Mouse (Mus musculus): ENCODE results near the gene Ptpro. TPM values are rescaled to one million over a fixed set of nuclear protein-coding genes. Genes with fewer than 3 reads are reported as not detected.
"Not testable (repeated sequence)": the region's sequence is repeated elsewhere in the genome, so short reads cannot be mapped to it uniquely, and the experiment has no call there.

Ptpro gene
- polyA plus RNA-seq, 1 experiment from 2014 or later = 2.5 TPM

DNA sequence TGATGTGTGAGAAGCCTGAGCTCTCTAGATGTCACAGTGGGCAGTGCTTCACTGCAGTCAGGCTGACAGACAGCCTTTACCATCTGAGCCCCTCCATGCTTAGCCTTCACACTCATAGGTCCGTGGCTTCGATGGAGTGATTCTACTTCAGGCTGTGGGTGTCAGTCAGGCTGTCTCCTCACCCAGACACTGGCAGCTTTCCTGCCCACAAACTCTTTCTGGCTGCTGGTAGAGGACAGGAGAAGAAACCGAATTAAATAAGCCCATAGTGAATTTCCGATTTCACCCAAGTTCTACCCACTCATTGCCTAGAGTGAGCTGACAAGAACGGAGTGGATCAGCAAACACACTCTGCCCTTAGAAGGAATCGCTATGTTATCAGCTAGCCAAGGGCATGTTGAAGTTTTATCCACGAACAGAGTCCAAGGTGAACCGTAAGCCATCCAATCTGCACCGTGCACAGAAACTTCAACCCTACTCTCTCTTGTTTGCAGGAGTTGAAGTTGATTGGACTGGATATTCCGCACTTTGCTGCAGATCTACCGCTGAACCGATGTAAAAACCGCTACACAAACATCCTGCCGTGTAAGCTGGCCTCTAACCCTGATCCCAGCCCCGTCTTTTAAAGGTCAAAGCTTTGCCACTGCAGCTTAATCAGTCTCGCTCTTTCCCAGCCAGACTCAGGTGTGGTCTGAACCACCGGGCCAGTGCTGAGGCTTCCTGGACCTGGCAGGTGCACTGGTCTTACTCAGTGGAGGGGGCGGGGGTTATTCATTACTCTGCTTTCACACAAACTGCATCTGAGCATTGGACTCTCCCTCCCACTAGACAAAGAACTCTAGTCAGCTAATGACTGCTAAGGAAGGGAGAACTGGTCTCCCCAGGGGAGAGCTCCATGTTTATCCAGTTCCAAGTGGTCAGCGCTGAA, 188.7 kb downstream of the Ptpro start:
- ATAC-seq = peak; percentile 75
- H3K9me3 ChIP-seq = no peaks in the 10 kb centered on the region
- H3K4me1 ChIP-seq (replicated peaks) = no peaks in the 10 kb centered on the region
- no peak overlapping the region for H3K27ac ChIP-seq
- H3K4me2 ChIP-seq (replicated peaks) = 0 out of 2 replicates have a peak overlapping the region, but pooled peaks have one; percentile 22
- no peak overlapping the region for H3K9ac ChIP-seq
- WGBS = 61% methylated on average over 19 of the region's 19 CpGs
- H3K27me3 ChIP-seq (replicated peaks) = no peaks in the 10 kb centered on the region
- H3K36me3 ChIP-seq = no peaks in the 10 kb centered on the region
- H3K4me3 ChIP-seq (replicated peaks) = no peak overlapping the region

DNA sequence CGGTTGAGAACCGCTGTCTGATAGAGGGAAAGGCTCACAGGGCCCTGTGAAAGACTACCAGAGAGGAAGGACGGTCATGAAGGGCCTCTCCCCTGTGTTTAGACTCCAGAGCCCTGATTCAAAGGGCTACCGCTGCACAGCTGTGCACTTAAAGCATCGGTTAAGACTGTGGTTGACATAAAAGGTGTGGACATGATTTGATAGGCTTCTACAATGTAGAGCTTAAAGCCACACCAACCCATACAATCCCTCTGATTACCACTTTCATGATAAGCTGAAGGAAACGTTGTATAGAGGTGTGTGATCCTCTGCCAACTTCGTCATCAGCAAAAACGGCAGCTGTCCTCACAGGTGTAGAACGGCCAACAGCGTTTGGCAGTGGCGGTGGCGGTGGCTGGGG, 191.0 kb downstream of the Ptpro start:
- no peak for ATAC-seq
- H3K9ac ChIP-seq = no peak overlapping the region
- no peak overlapping the region for H3K4me2 ChIP-seq (replicated peaks)
- no peaks in the 10 kb centered on the region for H3K27me3 ChIP-seq (replicated peaks)
- 87% methylated on average over 12 of the region's 12 CpGs for WGBS
- H3K36me3 ChIP-seq = no peaks in the 10 kb centered on the region
- H3K9me3 ChIP-seq = no peaks in the 10 kb centered on the region
- H3K4me1 ChIP-seq (replicated peaks) = no peaks in the 10 kb centered on the region
- no peak overlapping the region for H3K4me3 ChIP-seq (replicated peaks)
- H3K27ac ChIP-seq = no peak overlapping the region

DNA sequence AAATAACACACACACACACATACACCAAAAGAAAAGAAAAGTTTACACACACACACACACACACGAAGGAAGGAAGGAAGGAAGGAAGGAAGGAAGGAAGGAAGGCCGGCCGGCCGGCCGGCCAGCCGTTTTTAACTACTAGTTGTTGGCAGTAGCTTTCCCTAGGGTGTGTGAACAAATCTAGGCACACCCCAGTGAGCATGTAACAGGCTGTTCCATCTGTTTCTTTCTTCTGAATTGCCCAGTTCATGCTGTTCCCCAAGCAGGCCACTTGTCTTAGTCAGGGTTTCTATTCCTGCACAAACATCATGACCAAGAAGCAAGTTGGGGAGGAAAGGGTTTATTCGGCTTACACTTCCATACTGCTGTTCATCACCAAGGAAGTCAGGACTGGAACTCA, 194.0 kb downstream of the Ptpro start:
- not testable (repeated sequence) for H3K4me3 ChIP-seq (replicated peaks); H3K4me2 ChIP-seq (replicated peaks); H3K4me1 ChIP-seq (replicated peaks); ATAC-seq; H3K9me3 ChIP-seq; H3K27me3 ChIP-seq (replicated peaks); H3K27ac ChIP-seq; H3K9ac ChIP-seq; H3K36me3 ChIP-seq
- WGBS = 67% methylated on average over 7 of the region's 7 CpGs

DNA sequence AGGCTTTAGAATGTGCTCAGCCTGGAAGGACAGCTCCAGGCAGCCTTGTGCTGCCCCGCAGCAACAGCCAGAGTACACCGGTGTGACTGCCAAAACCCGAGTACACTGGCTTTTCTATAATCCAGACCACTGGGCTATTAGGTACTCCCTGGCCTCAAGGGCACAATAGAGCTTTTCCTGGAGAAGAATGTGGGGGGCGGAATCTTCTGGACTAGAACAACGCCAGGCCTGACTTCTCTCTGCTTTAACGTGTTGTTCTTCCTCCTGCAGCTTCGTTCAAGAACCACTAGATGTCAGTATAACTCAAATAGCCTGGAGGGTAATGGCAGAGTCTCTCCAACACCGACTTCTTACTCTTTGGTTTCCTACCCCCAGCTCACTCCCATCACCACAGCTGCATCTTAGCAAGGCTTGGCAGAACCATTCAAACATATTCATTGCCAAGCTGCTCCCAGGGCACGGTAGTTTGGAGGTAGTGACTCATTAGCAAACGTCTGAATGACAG, 203.5 kb downstream of the Ptpro start:
- Histone ChIP-seq H3K27ac (no peak overlapping the region), H3K4me1 (replicated peaks) (0 out of 2 replicates have a peak, but pooled peaks cover 4% of the 10 kb centered on the region), H3K9ac (no peak overlapping the region), H3K9me3 (no peaks in the 10 kb centered on the region), H3K36me3 (no peaks in the 10 kb centered on the region), H3K4me2 (replicated peaks) (peak overlapping the region; percentile 33; the same call in 1 of the 2 replicates), H3K4me3 (replicated peaks) (no peak overlapping the region), H3K27me3 (replicated peaks) (no peaks in the 10 kb centered on the region)
- peak; percentile 89 for ATAC-seq
- WGBS = 14% methylated on average over 10 of the region's 10 CpGs

DNA sequence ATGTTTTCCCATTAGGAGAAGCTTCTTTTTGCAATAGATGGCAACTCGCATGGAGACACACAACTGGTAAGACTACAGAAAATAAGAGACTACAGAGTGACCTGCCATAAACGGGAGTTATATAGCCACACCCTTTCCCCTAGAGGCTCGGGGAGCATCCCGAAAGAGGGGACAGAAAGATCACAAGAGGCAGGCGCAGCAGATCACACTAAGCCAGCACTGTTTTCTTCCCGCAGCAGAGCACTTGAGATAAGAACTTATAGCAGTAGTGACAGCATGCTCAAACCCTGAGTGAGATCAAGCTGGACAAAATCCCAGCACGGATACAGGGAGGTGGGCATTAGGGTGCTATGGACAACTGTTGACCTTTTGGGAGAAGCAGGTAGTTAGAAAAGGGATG, 203.9 kb downstream of the Ptpro start:
- Histone ChIP-seq H3K4me3 (replicated peaks) (no peak overlapping the region), H3K27ac (no peak overlapping the region), H3K4me2 (replicated peaks) (peak overlapping the region; percentile 33; the same call in 1 of the 2 replicates), H3K36me3 (no peaks in the 10 kb centered on the region), H3K4me1 (replicated peaks) (0 out of 2 replicates have a peak, but pooled peaks cover 4% of the 10 kb centered on the region), H3K9me3 (no peaks in the 10 kb centered on the region), H3K27me3 (replicated peaks) (no peaks in the 10 kb centered on the region), H3K9ac (no peak overlapping the region)
- ATAC-seq = no peak; the same call in 1 of the 2 replicates
- WGBS = 47% methylated on average over 7 of the region's 7 CpGs

DNA sequence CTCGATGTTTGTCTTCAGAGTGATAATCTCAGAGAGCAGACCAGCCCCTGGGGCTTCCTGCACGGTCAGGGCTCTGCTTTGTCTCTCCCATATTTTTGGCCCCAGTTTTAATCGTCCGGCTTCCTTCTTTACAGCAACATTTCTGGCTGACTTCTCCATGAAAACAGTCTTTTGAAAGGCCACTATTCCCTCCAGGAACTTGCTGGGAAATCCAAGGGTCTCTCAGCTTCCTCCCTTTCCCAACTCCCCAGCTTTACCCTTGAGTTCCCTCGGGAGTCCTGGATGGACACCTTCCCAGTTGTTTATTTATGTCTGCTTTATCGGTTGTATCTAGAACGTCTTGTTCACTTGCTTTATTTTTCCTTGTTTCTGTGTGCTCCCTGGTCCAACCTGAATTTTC, 205.1 kb downstream of the Ptpro start:
- 23% methylated on average over 7 of the region's 7 CpGs for WGBS
- no peak overlapping the region for H3K27ac ChIP-seq
- no peak overlapping the region for H3K4me3 ChIP-seq (replicated peaks)
- H3K9ac ChIP-seq = no peak overlapping the region
- no peaks in the 10 kb centered on the region for H3K27me3 ChIP-seq (replicated peaks)
- H3K4me2 ChIP-seq (replicated peaks) = no peak overlapping the region
- 0 out of 2 replicates have a peak, but pooled peaks cover 4% of the 10 kb centered on the region for H3K4me1 ChIP-seq (replicated peaks)
- no peaks in the 10 kb centered on the region for H3K36me3 ChIP-seq
- no peak for ATAC-seq
- no peaks in the 10 kb centered on the region for H3K9me3 ChIP-seq

DNA sequence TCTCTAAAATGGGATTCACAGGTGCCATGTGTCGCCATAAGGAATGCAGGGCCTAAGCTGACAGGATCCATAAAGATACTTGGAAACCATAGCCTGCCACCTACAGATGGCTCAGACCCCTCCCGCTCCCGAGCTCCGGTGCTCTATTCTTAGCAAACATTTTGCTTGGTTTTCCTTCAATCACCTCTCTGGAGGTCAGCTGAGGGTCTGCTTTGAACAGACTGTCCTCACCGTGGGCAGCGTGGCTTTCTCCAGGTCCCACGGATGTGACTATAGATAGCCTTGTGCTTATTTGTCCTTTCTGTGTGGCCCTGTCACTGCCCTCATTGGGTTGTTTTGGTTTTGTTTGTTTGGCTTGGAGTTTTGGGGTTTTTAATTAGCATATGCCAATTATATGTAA, 206.0 kb downstream of the Ptpro start:
- H3K27ac ChIP-seq = no peak overlapping the region
- no peak overlapping the region for H3K9ac ChIP-seq
- no peaks in the 10 kb centered on the region for H3K27me3 ChIP-seq (replicated peaks)
- WGBS = 72% methylated on average over 7 of the region's 7 CpGs
- no peak overlapping the region for H3K4me3 ChIP-seq (replicated peaks)
- no peaks in the 10 kb centered on the region for H3K9me3 ChIP-seq
- ATAC-seq = no peak
- H3K4me2 ChIP-seq (replicated peaks) = no peak overlapping the region
- H3K36me3 ChIP-seq = no peaks in the 10 kb centered on the region
- H3K4me1 ChIP-seq (replicated peaks) = 0 out of 2 replicates have a peak, but pooled peaks cover 4% of the 10 kb centered on the region

DNA sequence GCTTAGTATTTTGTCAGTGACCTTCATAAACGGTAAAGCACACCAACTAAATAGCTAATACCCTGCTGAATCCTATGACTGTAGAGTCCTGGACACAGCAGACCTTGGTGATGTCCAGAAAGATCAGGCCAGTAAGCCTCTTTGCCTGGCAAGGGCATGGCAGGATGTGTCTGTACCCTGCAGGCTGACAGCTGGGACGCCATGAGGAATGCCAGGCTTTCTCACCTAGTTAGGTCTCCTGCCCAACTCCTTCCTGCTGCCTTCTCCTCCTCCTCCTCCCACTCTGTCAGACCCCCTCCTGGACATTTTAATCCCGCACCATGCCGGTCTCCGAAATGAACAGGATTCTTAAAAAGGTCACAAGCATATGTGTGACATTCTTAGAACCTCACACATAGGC, 211.7 kb downstream of the Ptpro start:
- 88% methylated on average over 5 of the region's 5 CpGs for WGBS
- Histone ChIP-seq H3K9me3 (no peaks in the 10 kb centered on the region), H3K4me2 (replicated peaks) (no peak overlapping the region), H3K4me3 (replicated peaks) (no peak overlapping the region), H3K4me1 (replicated peaks) (peaks cover 3% of the 10 kb centered on the region; the same call in 1 of the 2 replicates), H3K36me3 (no peaks in the 10 kb centered on the region), H3K27ac (no peak overlapping the region), H3K9ac (no peak overlapping the region), H3K27me3 (replicated peaks) (no peaks in the 10 kb centered on the region)
- no peak for ATAC-seq

DNA sequence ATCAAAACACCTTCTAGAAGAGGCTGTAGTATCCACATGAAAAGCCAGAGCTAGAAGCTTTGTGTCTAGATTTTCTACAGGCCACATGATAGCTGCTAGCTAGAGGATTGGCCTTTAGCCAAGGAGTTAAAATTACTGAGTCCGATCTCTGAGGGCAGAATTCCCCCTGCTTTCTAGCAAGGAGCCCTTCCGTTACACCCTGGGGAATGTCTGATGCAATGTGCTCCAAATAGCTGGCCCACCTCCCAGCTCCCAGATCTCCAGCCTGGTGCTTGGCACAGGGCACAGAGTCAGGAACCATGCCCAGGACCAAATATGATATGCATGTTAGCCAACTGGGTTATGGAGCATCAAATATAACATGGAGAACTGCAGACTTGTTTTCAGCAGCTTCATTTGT, 213.1 kb downstream of the Ptpro start:
- peak overlapping the region; percentile 67; the same call in 1 of the 2 replicates for H3K27ac ChIP-seq
- H3K4me1 ChIP-seq (replicated peaks) = peaks cover 3% of the 10 kb centered on the region; the same call in 1 of the 2 replicates
- 34% methylated on average over 2 of the region's 2 CpGs for WGBS
- H3K4me3 ChIP-seq (replicated peaks) = no peak overlapping the region
- H3K27me3 ChIP-seq (replicated peaks) = no peaks in the 10 kb centered on the region
- H3K9ac ChIP-seq = no peak overlapping the region
- no peaks in the 10 kb centered on the region for H3K9me3 ChIP-seq
- no peak overlapping the region for H3K4me2 ChIP-seq (replicated peaks)
- no peaks in the 10 kb centered on the region for H3K36me3 ChIP-seq
- peak; percentile 54; the same call in 1 of the 2 replicates for ATAC-seq

DNA sequence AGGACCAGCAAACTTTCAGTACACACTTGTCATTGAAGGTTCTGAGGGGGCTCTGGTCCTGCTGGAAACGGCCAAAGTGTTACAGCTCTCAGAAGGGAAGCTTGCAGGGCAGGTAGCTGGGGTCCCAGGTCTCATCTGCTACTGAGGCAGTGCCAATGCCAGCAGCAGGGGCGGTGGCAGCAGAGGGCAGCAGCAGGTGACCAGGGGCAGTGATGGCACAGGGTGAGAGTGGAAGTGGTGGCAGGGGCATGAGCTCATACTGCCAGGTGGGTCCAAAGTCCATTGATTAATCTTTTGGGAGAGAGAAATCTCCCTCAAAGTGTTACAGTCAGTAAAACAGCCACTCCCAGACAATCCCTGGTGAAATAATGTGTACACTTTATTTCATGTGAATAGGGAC, 214.1 kb downstream of the Ptpro start:
- 61% methylated on average over 2 of the region's 2 CpGs for WGBS
- Histone ChIP-seq H3K9ac (no peak overlapping the region), H3K27me3 (replicated peaks) (no peaks in the 10 kb centered on the region), H3K4me2 (replicated peaks) (no peak overlapping the region), H3K27ac (no peak overlapping the region), H3K4me3 (replicated peaks) (no peak overlapping the region), H3K36me3 (no peaks in the 10 kb centered on the region), H3K4me1 (replicated peaks) (peaks cover 8% of the 10 kb centered on the region), H3K9me3 (no peaks in the 10 kb centered on the region)
- no peak for ATAC-seq

DNA sequence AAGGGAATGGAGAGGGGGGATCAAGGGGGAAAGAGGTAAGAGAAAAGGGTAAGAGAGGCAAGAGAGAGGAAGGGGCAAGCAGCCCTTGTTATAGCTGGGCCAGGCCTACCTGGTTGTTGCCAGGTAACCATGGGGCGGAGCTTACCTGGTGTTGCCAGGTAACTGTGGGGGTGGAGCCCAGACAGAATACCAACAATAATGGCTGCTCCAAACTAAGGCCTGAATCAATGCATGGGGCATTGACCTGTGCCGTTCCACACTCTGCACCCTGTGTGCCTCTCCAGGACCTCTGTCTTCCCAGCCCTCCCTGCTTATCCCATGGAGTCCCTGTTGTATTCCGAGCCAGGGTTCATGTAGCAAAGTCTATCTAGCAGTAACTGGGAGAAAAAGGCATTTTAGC, 215.6 kb downstream of the Ptpro start:
- Histone ChIP-seq H3K4me1 (replicated peaks) (peaks cover 15% of the 10 kb centered on the region), H3K27me3 (replicated peaks) (no peaks in the 10 kb centered on the region), H3K4me2 (replicated peaks) (no peak overlapping the region), H3K9me3 (no peaks in the 10 kb centered on the region), H3K9ac (no peak overlapping the region), H3K4me3 (replicated peaks) (no peak overlapping the region), H3K36me3 (no peaks in the 10 kb centered on the region), H3K27ac (no peak overlapping the region)
- ATAC-seq = no peak
- WGBS = 90% methylated on average over 3 of the region's 3 CpGs

DNA sequence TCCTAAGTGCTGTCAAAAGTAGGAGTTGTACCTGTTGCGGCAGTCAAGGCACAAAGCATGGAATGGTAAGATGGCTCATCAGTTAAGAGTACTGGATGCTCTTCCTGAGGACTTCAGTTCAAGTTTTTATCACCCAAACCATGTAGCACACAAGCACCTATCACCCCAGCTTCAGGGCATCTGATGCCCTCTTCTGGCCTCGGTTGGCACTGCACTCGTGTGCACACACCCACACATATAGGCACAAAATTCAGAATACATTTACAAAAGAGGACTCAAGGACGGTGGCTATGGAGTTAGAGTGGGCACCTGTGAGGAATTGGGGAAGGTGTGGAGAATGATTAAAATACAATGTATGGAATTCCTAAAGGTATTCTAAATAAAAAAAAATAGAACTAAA, 217.4 kb downstream of the Ptpro start:
- no peaks in the 10 kb centered on the region for H3K36me3 ChIP-seq
- H3K4me1 ChIP-seq (replicated peaks) = peaks cover 15% of the 10 kb centered on the region
- H3K4me3 ChIP-seq (replicated peaks) = no peak overlapping the region
- WGBS = 96% methylated on average over 4 of the region's 4 CpGs
- ATAC-seq = no peak
- H3K27ac ChIP-seq = no peak overlapping the region
- H3K27me3 ChIP-seq (replicated peaks) = no peaks in the 10 kb centered on the region
- H3K9ac ChIP-seq = no peak overlapping the region
- H3K9me3 ChIP-seq = no peaks in the 10 kb centered on the region
- H3K4me2 ChIP-seq (replicated peaks) = no peak overlapping the region

Measured in intestine, embryonic 15.5 days (tissue).